Mouse (Mus musculus) frontal cortex, postnatal 25 days (tissue): ENCODE data around the gene Foxp2.

Experiments
- DNase-seq, 2 experiments: peaks; one replicate each; pipeline ENCODE4 v3.0.0; 2022; ENCODE audit warnings: low spot score in 2 of 2

The Foxp2 gene

GRCm38 (mm10) chr6:15370827-15371226, 469.7 kb downstream of the Foxp2 start:
- DNase-seq: no peak

GRCm38 (mm10) chr6:15373621-15374020, 472.5 kb downstream of the Foxp2 start:
- no peak for DNase-seq

DNA sequence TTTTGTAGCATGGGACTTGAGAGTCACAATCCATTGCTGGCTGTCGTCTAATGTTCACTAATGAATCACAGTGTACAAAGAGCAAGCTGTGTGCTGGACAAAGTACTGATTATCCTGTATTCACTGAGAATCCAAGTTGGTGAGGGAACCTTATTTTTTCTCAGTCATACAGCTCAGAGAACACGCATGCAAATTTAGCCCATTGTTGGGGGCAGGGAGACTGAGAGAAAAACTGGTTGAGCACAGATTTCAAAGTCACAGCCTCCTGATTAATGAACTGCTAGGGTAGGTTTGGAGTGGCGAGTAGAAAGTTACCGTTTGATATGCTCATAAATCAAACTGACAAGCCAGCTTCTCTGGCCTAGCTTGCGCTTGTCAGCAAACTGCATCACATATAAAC, 477.1 kb downstream of the Foxp2 start:
- DNase-seq: no peak

DNA sequence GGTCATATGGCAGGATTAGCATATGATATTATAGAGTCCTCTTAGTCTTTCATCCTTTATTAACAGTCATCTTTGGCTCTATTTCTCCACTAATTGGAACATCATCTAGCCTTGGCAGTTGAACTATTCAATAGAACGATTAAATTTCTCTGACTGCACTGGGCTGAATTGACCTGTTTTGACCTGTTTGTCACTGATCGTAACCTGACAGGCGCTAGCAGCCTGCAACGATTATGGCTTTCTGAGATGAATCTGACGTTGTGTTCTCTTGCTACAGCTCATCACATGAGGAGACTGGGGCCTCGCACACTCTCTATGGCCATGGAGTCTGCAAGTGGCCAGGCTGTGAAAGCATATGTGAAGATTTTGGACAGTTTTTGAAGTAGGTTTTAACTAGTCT, 495.3 kb downstream of the Foxp2 start:
- no peak for DNase-seq

- DNase-seq: no peak
Measured at GRCm38 (mm10) chr6:15397485-15397884, 496.3 kb downstream of the Foxp2 start.

GRCm38 (mm10) chr6:15401138-15401537, 500.0 kb downstream of the Foxp2 start:
- DNase-seq: no peak

- no peak for DNase-seq
Measured at GRCm38 (mm10) chr6:15402026-15402425, 500.9 kb downstream of the Foxp2 start.

GRCm38 (mm10) chr6:15415099-15415498, 514.0 kb downstream of the Foxp2 start:
- no peak for DNase-seq

DNA sequence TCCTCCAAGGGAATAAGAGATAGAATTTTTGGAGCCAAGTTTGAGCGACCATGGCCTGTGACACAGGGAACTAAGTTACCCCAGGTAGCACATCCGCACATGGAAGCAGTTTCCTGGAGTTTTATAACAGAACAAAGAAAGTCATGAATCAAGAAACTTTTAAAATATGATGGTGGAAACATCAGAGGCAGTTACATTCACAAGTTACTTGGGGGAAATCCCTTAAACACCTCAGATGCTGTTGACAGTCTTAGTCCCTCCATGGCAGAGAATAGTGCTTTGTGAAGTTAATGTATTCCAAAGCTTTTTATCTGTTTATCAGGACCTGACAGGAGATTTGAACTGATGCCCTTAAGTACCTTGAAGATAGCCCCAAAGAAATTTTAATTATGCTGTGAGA, 558.6 kb downstream of the Foxp2 start:
- DNase-seq: no peak

DNA sequence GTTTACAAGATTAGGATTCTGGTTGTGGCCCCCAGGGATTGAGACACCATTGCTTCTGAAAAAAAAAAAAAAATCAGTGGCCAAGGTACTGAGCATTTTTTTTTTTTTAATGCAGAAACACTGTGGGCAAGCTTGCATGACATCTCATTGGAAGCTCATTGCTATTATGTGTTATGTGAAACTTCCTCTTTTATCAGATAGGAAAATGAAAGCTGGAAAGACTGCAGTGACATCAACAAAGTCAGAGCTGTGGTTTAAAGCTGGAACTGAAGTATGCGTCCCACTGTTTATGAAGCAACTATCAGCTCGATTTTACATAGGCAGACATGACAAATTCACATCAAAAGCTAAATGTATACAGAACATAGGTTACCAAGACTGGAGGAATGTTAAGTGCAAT, 562.2 kb downstream of the Foxp2 start:
- DNase-seq: no peak

- no peak for DNase-seq
Measured at GRCm38 (mm10) chr6:15465471-15465870, 564.3 kb downstream of the Foxp2 start.

GRCm38 (mm10) chr6:15466634-15467033, 565.5 kb downstream of the Foxp2 start:
- DNase-seq: no peak

DNA sequence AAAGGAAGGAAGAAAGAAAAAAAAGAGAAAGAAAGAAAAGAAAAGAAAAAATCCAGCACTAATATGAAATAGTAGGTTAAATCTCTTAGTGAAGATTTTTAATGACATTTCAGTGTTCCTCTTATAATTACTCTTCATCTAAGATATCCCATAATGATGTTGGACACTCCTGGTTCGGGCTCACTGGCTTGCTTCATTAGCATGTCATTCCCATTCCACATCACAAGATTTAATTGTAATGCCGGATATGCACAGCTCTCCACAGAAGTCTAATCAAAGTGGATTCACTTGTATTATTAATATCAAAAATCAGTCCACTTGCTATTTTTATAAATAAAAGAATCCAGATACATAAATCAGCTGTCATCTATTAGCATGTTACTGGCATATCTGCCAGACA, 585.8 kb downstream of the Foxp2 start:
- no peak for DNase-seq
